In the genomic region with DNA sequence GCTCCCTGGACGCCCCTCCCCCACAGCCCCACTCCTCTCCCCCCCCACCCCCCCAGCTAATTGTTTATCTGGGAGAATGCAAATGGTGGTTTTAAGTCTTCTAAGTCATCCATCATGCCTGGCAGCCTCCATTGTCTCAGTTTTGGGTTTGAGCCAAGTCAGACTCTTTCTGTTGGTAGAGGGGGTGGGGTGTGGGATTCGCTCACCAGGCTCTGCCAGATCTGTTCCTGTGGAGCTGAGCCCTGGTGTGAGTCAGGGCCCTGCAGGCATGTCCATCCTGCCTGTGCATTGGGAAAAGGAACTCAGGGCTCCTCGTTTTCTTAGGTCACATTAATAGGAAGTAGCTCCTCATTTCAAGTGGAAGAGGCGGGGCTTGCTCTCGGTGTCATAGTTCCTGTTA, we compare ENCODE assay signal across 9 mouse cellular contexts.
DNase-seq lines count a peak whose midpoint lies in the region; ATAC-seq and TF ChIP-seq lines count a peak whose summit lies in the region.
"Had no signal": no experiment of that assay in that cellular context is flagged by ENCODE, and none has a peak within 500 bp of the region (broad histone marks: within the 10 kb centered on the region; RNA-seq: fewer than 3 reads in every experiment).

No protein-coding gene starts in this region.

- H3K4me3 ChIP-seq in embryonic facial prominence, embryonic 11.5 days (ENCODE audit: low read depth, low read length) = no peak overlapping the region
- no peak overlapping the region for H3K4me3 ChIP-seq in heart, postnatal 0 days (ENCODE audit: low read depth, low read length)
- H3K4me3 ChIP-seq in liver, postnatal 0 days (ENCODE audit: low read depth, low read length) = no peak overlapping the region
- H3K4me3 ChIP-seq in neural tube, embryonic 14.5 days (ENCODE audit: low read depth, low read length) = no peak overlapping the region; the same call in 1 of the 2 replicates

- 0 out of 2 replicates have a peak overlapping the region, but pooled peaks have one; percentile 38 for H3K27ac ChIP-seq in embryonic facial prominence, embryonic 11.5 days (replicated peaks; ENCODE audit: low read depth, low read length)
- peak overlapping the region; percentile 66 for H3K27ac ChIP-seq in heart, postnatal 0 days (ENCODE audit: low read depth)
- no peak overlapping the region for H3K27ac ChIP-seq in liver, postnatal 0 days (ENCODE audit: low read depth)
- H3K27ac ChIP-seq in neural tube, embryonic 14.5 days (ENCODE audit: low read depth, low read length) = peak overlapping the region; percentile 4; the same call in 1 of the 2 replicates
- H3K27ac ChIP-seq: macrophage had no signal

- H3K9me3 ChIP-seq in embryonic facial prominence, embryonic 11.5 days (replicated peaks; ENCODE audit: control insufficient read depth, low read length) = no peaks in the 10 kb centered on the region
- H3K9me3 ChIP-seq in heart, postnatal 0 days (replicated peaks; ENCODE audit: control insufficient read depth, low read length) = no peaks in the 10 kb centered on the region
- no peaks in the 10 kb centered on the region for H3K9me3 ChIP-seq in liver, postnatal 0 days (ENCODE audit: low read length)
- no peaks in the 10 kb centered on the region for H3K9me3 ChIP-seq in neural tube, embryonic 14.5 days (ENCODE audit: control insufficient read depth, low read length)

- peaks cover 18% of the 10 kb centered on the region for H3K4me1 ChIP-seq in embryonic facial prominence, embryonic 11.5 days (ENCODE audit: control insufficient read depth, insufficient read depth, low read length)
- peaks cover 60% of the 10 kb centered on the region for H3K4me1 ChIP-seq in heart, postnatal 0 days (ENCODE audit: control insufficient read depth, insufficient read depth)
- peaks cover 23% of the 10 kb centered on the region for H3K4me1 ChIP-seq in liver, postnatal 0 days (ENCODE audit: insufficient read depth)
- H3K4me1 ChIP-seq in neural tube, embryonic 14.5 days (ENCODE audit: control insufficient read depth, insufficient read depth, low read length) = peaks cover 34% of the 10 kb centered on the region

- intact Hi-C loops in gastrocnemius, postnatal 36 days (cut with DNase I) = no loop called here

- H3K4me2 ChIP-seq in embryonic facial prominence, embryonic 11.5 days (ENCODE audit: low read depth, low read length) = no peak overlapping the region
- H3K4me2 ChIP-seq in heart, postnatal 0 days (ENCODE audit: low read depth, low read length) = peak overlapping the region; percentile 30
- H3K4me2 ChIP-seq in liver, postnatal 0 days (ENCODE audit: low read depth, low read length) = no peak overlapping the region
- H3K4me2 ChIP-seq in neural tube, embryonic 14.5 days (ENCODE audit: low read depth, low read length) = peak overlapping the region; percentile 12; the same call in 1 of the 2 replicates

- peak; percentile 32 to 45 for DNase-seq in right cerebral cortex, adult 2 months (ENCODE audit: low spot score in 2 of 2)
- DNase-seq in right cerebral cortex, postnatal 36 days (ENCODE audit: low spot score in 2 of 2) = no peak
- DNase-seq in embryonic facial prominence, embryonic 11.5 days (ENCODE audit: low spot score) = peak; percentile 80
- DNase-seq in heart, postnatal 0 days (ENCODE audit: low spot score) = peak; percentile 86
- peak; percentile 76 to 88 for DNase-seq in kidney, postnatal 25 days
- peak; percentile 52 for DNase-seq in liver, postnatal 0 days
- no peak for DNase-seq in gastrocnemius, postnatal 36 days

- ATAC-seq in embryonic facial prominence, embryonic 11.5 days (replicated peaks; ENCODE audit: insufficient number of reproducible peaks, low FRiP score, low TSS enrichment, low read depth) = peak; percentile 46; the same call in 1 of the 2 replicates
- peak; percentile 80 for ATAC-seq in heart, postnatal 0 days (ENCODE audit: insufficient read depth, low read depth)
- peak; percentile 72 for ATAC-seq in liver, postnatal 0 days
- peak; percentile 72 for ATAC-seq in neural tube, embryonic 14.5 days (ENCODE audit: low read depth)

- 0% methylated on average over 5 of the region's 5 CpGs for WGBS in embryonic facial prominence, embryonic 11.5 days
- 8% methylated on average over 5 of the region's 5 CpGs for WGBS in heart, postnatal 0 days
- WGBS in liver, postnatal 0 days (ENCODE audit: insufficient replicate concordance) = 17% methylated on average over 5 of the region's 5 CpGs
- WGBS in neural tube, embryonic 14.5 days = 1% methylated on average over 5 of the region's 5 CpGs

- 0 out of 2 replicates have a peak overlapping the region, but pooled peaks have one; percentile 2 for H3K9ac ChIP-seq in embryonic facial prominence, embryonic 11.5 days (replicated peaks; ENCODE audit: low read length)
- no peak overlapping the region for H3K9ac ChIP-seq in heart, postnatal 0 days (replicated peaks; ENCODE audit: low read depth, low read length)
- H3K9ac ChIP-seq in liver, postnatal 0 days (replicated peaks) = no peak overlapping the region
- no peak overlapping the region for H3K9ac ChIP-seq in neural tube, embryonic 14.5 days (replicated peaks; ENCODE audit: low read depth, low read length)

- TF ChIP-seq EP300 in heart, postnatal 0 days (IDR thresholded peaks at IDR 0.05; ENCODE audit: low read depth) = no peak
- TF ChIP-seq EP300 in liver, postnatal 0 days (IDR thresholded peaks at IDR 0.05; ENCODE audit: low read depth) = no peak

- TF ChIP-seq CTCF in heart, postnatal 0 days (IDR thresholded peaks at IDR 0.05; ENCODE audit: low read depth) = no peak
- no peak for TF ChIP-seq CTCF in liver, postnatal 0 days (IDR thresholded peaks at IDR 0.05; ENCODE audit: low read depth)

- no peaks in the 10 kb centered on the region for H3K27me3 ChIP-seq in embryonic facial prominence, embryonic 11.5 days (ENCODE audit: control insufficient read depth, insufficient read depth, low read length)
- H3K27me3 ChIP-seq in heart, postnatal 0 days (ENCODE audit: control insufficient read depth, insufficient read depth, low read length) = no peaks in the 10 kb centered on the region
- no peaks in the 10 kb centered on the region for H3K27me3 ChIP-seq in liver, postnatal 0 days (ENCODE audit: insufficient read depth, low read length)
- no peaks in the 10 kb centered on the region for H3K27me3 ChIP-seq in neural tube, embryonic 14.5 days (ENCODE audit: control insufficient read depth, insufficient read depth, low read length)

- no peaks in the 10 kb centered on the region for H3K36me3 ChIP-seq in embryonic facial prominence, embryonic 11.5 days (replicated peaks; ENCODE audit: control insufficient read depth, insufficient read depth, low read depth, low read length)
- no peaks in the 10 kb centered on the region for H3K36me3 ChIP-seq in heart, postnatal 0 days (replicated peaks; ENCODE audit: control insufficient read depth, insufficient read depth, low read length)
- no peaks in the 10 kb centered on the region for H3K36me3 ChIP-seq in liver, postnatal 0 days (replicated peaks; ENCODE audit: insufficient read depth, low read length)
- no peaks in the 10 kb centered on the region for H3K36me3 ChIP-seq in neural tube, embryonic 14.5 days (ENCODE audit: control insufficient read depth, insufficient read depth, low read length)

Comparison
In these comparisons a context has a peak if more than half of its experiments do, and no peak if none do; other contexts are left out.
1. DNase-seq: peak in right cerebral cortex, adult 2 months (2 of 2), embryonic facial prominence, embryonic 11.5 days (single experiment), heart, postnatal 0 days (single experiment), kidney, postnatal 25 days (2 of 2) and liver, postnatal 0 days (single experiment); none in right cerebral cortex, postnatal 36 days (0 of 2) and gastrocnemius, postnatal 36 days (0 of 2).
2. H3K4me2 ChIP-seq: peak in heart, postnatal 0 days (single experiment) and neural tube, embryonic 14.5 days (single experiment); none in embryonic facial prominence, embryonic 11.5 days (single experiment) and liver, postnatal 0 days (single experiment).
3. Peak in every context shown above with its lines, with median percentiles within 50 percentile points of each other: ATAC-seq.